Mouse (Mus musculus) spleen, postnatal 14 days (tissue): ENCODE data around the gene Wdr75.

Experiments used
- DNase-seq, 2 experiments: peaks; one replicate each; pipeline ENCODE4 v3.0.0; 2021 to 2022; ENCODE audit warnings: low spot score in 2 of 2

Gene Wdr75

GRCm38 (mm10) chr1:45837736-45838135 is 42.8 kb downstream of the Wdr75 start:
- DNase-seq, result no peak

- DNase-seq, result no peak
Measured at GRCm38 (mm10) chr1:45838271-45838670, 43.3 kb downstream of the Wdr75 start.

- no peak for DNase-seq
Measured at GRCm38 (mm10) chr1:45845466-45845865, 50.5 kb downstream of the Wdr75 start.

GRCm38 (mm10) chr1:45858038-45858437 is 63.1 kb downstream of the Wdr75 start:
- DNase-seq, result no peak

- no peak for DNase-seq
Measured at GRCm38 (mm10) chr1:45860349-45860748, 65.4 kb downstream of the Wdr75 start.

- no peak for DNase-seq
Measured at GRCm38 (mm10) chr1:45861162-45861561, 66.2 kb downstream of the Wdr75 start.

GRCm38 (mm10) chr1:45863641-45864040 is 68.7 kb downstream of the Wdr75 start:
- DNase-seq, result no peak

- no peak for DNase-seq
Measured at GRCm38 (mm10) chr1:45864564-45865014, 69.6 kb downstream of the Wdr75 start.

- no peak for DNase-seq
Measured at GRCm38 (mm10) chr1:45865316-45865715, 70.3 kb downstream of the Wdr75 start.

- DNase-seq, result no peak
Measured at GRCm38 (mm10) chr1:45865727-45866126, 70.8 kb downstream of the Wdr75 start.

GRCm38 (mm10) chr1:45866288-45867018 is 71.5 kb downstream of the Wdr75 start:
- DNase-seq, result no peak

- DNase-seq, result no peak
Measured at GRCm38 (mm10) chr1:45868050-45868449, 73.1 kb downstream of the Wdr75 start.

GRCm38 (mm10) chr1:45868479-45869137 is 73.6 kb downstream of the Wdr75 start:
- no peak for DNase-seq
